Mouse (Mus musculus): ENCODE data around the gene Anapc16. TPM values are rescaled to one million over a fixed set of nuclear protein-coding genes. Genes with fewer than 3 reads are reported as not detected.

Anapc16 gene
- polyA plus RNA-seq, 1 experiment from 2014 or later = 117 TPM

- ATAC-seq (no peak), DNase-seq (ENCODE audit: low spot score) (peak; percentile 5)
- Histone ChIP-seq H3K36me3 (ENCODE audit: insufficient read depth, low read length) (no peaks in the 10 kb centered on the region), H3K9ac (replicated peaks; ENCODE audit: low read depth) (no peak overlapping the region), H3K9me3 (ENCODE audit: low read length) (no peaks in the 10 kb centered on the region), H3K4me1 (ENCODE audit: insufficient read depth, low read depth, low read length) (peaks cover 10% of the 10 kb centered on the region), H3K4me2 (replicated peaks; ENCODE audit: low read depth, low read length) (no peak overlapping the region), H3K4me3 (ENCODE audit: low read depth, low read length) (no peak overlapping the region), H3K27me3 (replicated peaks; ENCODE audit: insufficient read depth, low read length) (no peaks in the 10 kb centered on the region), H3K27ac (ENCODE audit: low read length) (no peak overlapping the region)
- WGBS = 72% methylated on average over 8 of the region's 8 CpGs
- TF ChIP-seq CTCF (IDR thresholded peaks at IDR 0.05) (no peak), EP300 (IDR thresholded peaks at IDR 0.05) (no peak)
Measured at GRCm38 (mm10) chr10:59965788-59966187, 37.1 kb downstream of the Anapc16 start.

- no peak for ATAC-seq
- 40% methylated on average over 9 of the region's 9 CpGs for WGBS
- TF ChIP-seq EP300 (IDR thresholded peaks at IDR 0.05) (no peak), CTCF (IDR thresholded peaks at IDR 0.05) (no peak)
- H3K27me3 ChIP-seq (replicated peaks; ENCODE audit: insufficient read depth, low read length) = no peaks in the 10 kb centered on the region
- no peak overlapping the region for H3K27ac ChIP-seq (ENCODE audit: low read length)
- no peak overlapping the region for H3K4me2 ChIP-seq (replicated peaks; ENCODE audit: low read depth, low read length)
- H3K9ac ChIP-seq (replicated peaks; ENCODE audit: low read depth) = no peak overlapping the region
- DNase-seq (ENCODE audit: low spot score) = peak; percentile 5
- H3K36me3 ChIP-seq (ENCODE audit: insufficient read depth, low read length) = no peaks in the 10 kb centered on the region
- no peak overlapping the region for H3K4me3 ChIP-seq (ENCODE audit: low read depth, low read length)
- H3K9me3 ChIP-seq (ENCODE audit: low read length) = no peaks in the 10 kb centered on the region
- H3K4me1 ChIP-seq (ENCODE audit: insufficient read depth, low read depth, low read length) = peaks cover 6% of the 10 kb centered on the region; the same call in 1 of the 2 replicates
Measured at GRCm38 (mm10) chr10:59965362-59965695, 37.6 kb downstream of the Anapc16 start.

- Histone ChIP-seq H3K9me3 (ENCODE audit: low read length) (no peaks in the 10 kb centered on the region), H3K4me2 (replicated peaks; ENCODE audit: low read depth, low read length) (no peak overlapping the region), H3K36me3 (ENCODE audit: insufficient read depth, low read length) (no peaks in the 10 kb centered on the region), H3K4me1 (ENCODE audit: insufficient read depth, low read depth, low read length) (peaks cover 6% of the 10 kb centered on the region; the same call in 1 of the 2 replicates), H3K9ac (replicated peaks; ENCODE audit: low read depth) (no peak overlapping the region), H3K27ac (ENCODE audit: low read length) (no peak overlapping the region), H3K27me3 (replicated peaks; ENCODE audit: insufficient read depth, low read length) (no peaks in the 10 kb centered on the region), H3K4me3 (ENCODE audit: low read depth, low read length) (no peak overlapping the region)
- TF ChIP-seq CTCF (IDR thresholded peaks at IDR 0.05) = no peak
- no peak for TF ChIP-seq EP300 (IDR thresholded peaks at IDR 0.05)
- peak; percentile 30 for ATAC-seq
- WGBS = 17% methylated on average over 15 of the region's 23 CpGs
- peak; percentile 61 for DNase-seq (ENCODE audit: low spot score)
Measured at GRCm38 (mm10) chr10:59964504-59965361, 38.2 kb downstream of the Anapc16 start.

- no peak overlapping the region for H3K4me3 ChIP-seq (ENCODE audit: low read depth, low read length)
- H3K4me1 ChIP-seq (ENCODE audit: insufficient read depth, low read depth, low read length) = peaks cover 6% of the 10 kb centered on the region; the same call in 1 of the 2 replicates
- H3K9me3 ChIP-seq (ENCODE audit: low read length) = no peaks in the 10 kb centered on the region
- H3K36me3 ChIP-seq (ENCODE audit: insufficient read depth, low read length) = no peaks in the 10 kb centered on the region
- TF ChIP-seq CTCF (IDR thresholded peaks at IDR 0.05) = no peak
- no peak overlapping the region for H3K4me2 ChIP-seq (replicated peaks; ENCODE audit: low read depth, low read length)
- H3K27ac ChIP-seq (ENCODE audit: low read length) = no peak overlapping the region
- ATAC-seq = no peak
- 81% methylated on average over 2 of the region's 2 CpGs for WGBS
- no peak for DNase-seq (ENCODE audit: low spot score)
- H3K9ac ChIP-seq (replicated peaks; ENCODE audit: low read depth) = no peak overlapping the region
- no peaks in the 10 kb centered on the region for H3K27me3 ChIP-seq (replicated peaks; ENCODE audit: insufficient read depth, low read length)
Measured at GRCm38 (mm10) chr10:59963609-59964008, 39.3 kb downstream of the Anapc16 start.

- Histone ChIP-seq H3K9me3 (ENCODE audit: low read length) (no peaks in the 10 kb centered on the region), H3K27ac (ENCODE audit: low read length) (no peak overlapping the region), H3K27me3 (replicated peaks; ENCODE audit: insufficient read depth, low read length) (no peaks in the 10 kb centered on the region), H3K4me2 (replicated peaks; ENCODE audit: low read depth, low read length) (no peak overlapping the region), H3K4me3 (ENCODE audit: low read depth, low read length) (no peak overlapping the region), H3K36me3 (ENCODE audit: insufficient read depth, low read length) (no peaks in the 10 kb centered on the region), H3K4me1 (ENCODE audit: insufficient read depth, low read depth, low read length) (no peaks in the 10 kb centered on the region), H3K9ac (replicated peaks; ENCODE audit: low read depth) (no peak overlapping the region)
- WGBS = 77% methylated on average over 12 of the region's 12 CpGs
- DNase-seq (ENCODE audit: low spot score) = no peak
- no peak for ATAC-seq
- TF ChIP-seq EP300 (IDR thresholded peaks at IDR 0.05) = no peak
- no peak for TF ChIP-seq CTCF (IDR thresholded peaks at IDR 0.05)
Measured at GRCm38 (mm10) chr10:59959517-59959916, 43.4 kb downstream of the Anapc16 start.

- TF ChIP-seq EP300 (IDR thresholded peaks at IDR 0.05) (no peak), CTCF (IDR thresholded peaks at IDR 0.05) (no peak)
- Histone ChIP-seq H3K36me3 (ENCODE audit: insufficient read depth, low read length) (no peaks in the 10 kb centered on the region), H3K4me2 (replicated peaks; ENCODE audit: low read depth, low read length) (no peak overlapping the region), H3K4me3 (ENCODE audit: low read depth, low read length) (no peak overlapping the region), H3K27me3 (replicated peaks; ENCODE audit: insufficient read depth, low read length) (no peaks in the 10 kb centered on the region), H3K9ac (replicated peaks; ENCODE audit: low read depth) (no peak overlapping the region), H3K27ac (ENCODE audit: low read length) (no peak overlapping the region), H3K9me3 (ENCODE audit: low read length) (no peaks in the 10 kb centered on the region), H3K4me1 (ENCODE audit: insufficient read depth, low read depth, low read length) (no peaks in the 10 kb centered on the region)
- ATAC-seq (peak; percentile 40), DNase-seq (ENCODE audit: low spot score) (peak; percentile 31)
- WGBS = 44% methylated on average over 5 of the region's 5 CpGs
Measured at GRCm38 (mm10) chr10:59958458-59958857, 44.5 kb downstream of the Anapc16 start.
